Mouse (Mus musculus): ENCODE data around the gene Rpl26. TPM values are rescaled to one million over a fixed set of nuclear protein-coding genes. Genes with fewer than 3 reads are reported as not detected.
"Not testable (repeated sequence)": the region's sequence is repeated elsewhere in the genome, so short reads cannot be mapped to it uniquely, and the experiment has no call there.

The Rpl26 gene
- polyA plus RNA-seq, 2 experiments: 850 to 1,827 TPM

GRCm38 (mm10) chr11:68924749-68925148, 23.4 kb downstream of the Rpl26 start:
- H3K27me3 ChIP-seq (ENCODE audit: control insufficient read depth, insufficient read depth, low read length): no peaks in the 10 kb centered on the region
- no peaks in the 10 kb centered on the region for H3K36me3 ChIP-seq (replicated peaks; ENCODE audit: control insufficient read depth, insufficient read depth, low read depth)
- ATAC-seq (ENCODE audit: insufficient read depth) (no peak), DNase-seq (ENCODE audit: low read depth in 3 of 3, low spot score in 3 of 3) (no peak)
- H3K27ac ChIP-seq: no peak overlapping the region
- H3K9me3 ChIP-seq (ENCODE audit: control insufficient read depth, low read length): no peaks in the 10 kb centered on the region
- WGBS (ENCODE audit: insufficient replicate concordance): 33% methylated on average over 2 of the region's 2 CpGs
- TF ChIP-seq CTCF (IDR thresholded peaks at IDR 0.05; ENCODE audit: low read depth) (no peak), EP300 (IDR thresholded peaks at IDR 0.05; ENCODE audit: low read depth) (no peak)
- no peak overlapping the region for H3K9ac ChIP-seq (replicated peaks)
- no peak overlapping the region for H3K4me2 ChIP-seq (ENCODE audit: low read depth)
- no peak overlapping the region for H3K4me3 ChIP-seq (ENCODE audit: insufficient read depth in 1 of 2, low read depth in 2 of 2, low read length in 2 of 2)
- H3K4me1 ChIP-seq (replicated peaks; ENCODE audit: control insufficient read depth in 2 of 2, insufficient read depth in 2 of 2, low read length in 1 of 2): 0 out of 4 replicates have a peak, but pooled peaks cover 0 to 2% of the 10 kb centered on the region in 2 experiments

- Histone ChIP-seq H3K27ac (no peak within 1 kb of the TSS), H3K4me2 (ENCODE audit: low read depth) (no peak within 1 kb of the TSS), H3K9me3 (ENCODE audit: control insufficient read depth, low read length) (no peaks in the 10 kb centered on the region), H3K4me3 (ENCODE audit: insufficient read depth in 1 of 2, low read depth in 2 of 2, low read length in 2 of 2) (no peak within 1 kb of the TSS), H3K36me3 (replicated peaks; ENCODE audit: control insufficient read depth, insufficient read depth, low read depth) (no peaks in the 10 kb centered on the region), H3K27me3 (ENCODE audit: control insufficient read depth, insufficient read depth, low read length) (no peaks in the 10 kb centered on the region), H3K4me1 (replicated peaks; ENCODE audit: control insufficient read depth in 2 of 2, insufficient read depth in 2 of 2, low read length in 1 of 2) (0 out of 4 replicates have a peak, but pooled peaks cover 0 to 2% of the 10 kb centered on the region in 2 experiments), H3K9ac (replicated peaks) (no peak within 1 kb of the TSS)
- no peak for TF ChIP-seq EP300 (IDR thresholded peaks at IDR 0.05; ENCODE audit: low read depth)
- no peak for TF ChIP-seq CTCF (IDR thresholded peaks at IDR 0.05; ENCODE audit: low read depth)
- no peak for DNase-seq (ENCODE audit: low read depth in 3 of 3, low spot score in 3 of 3)
- no peak for ATAC-seq (ENCODE audit: insufficient read depth)
- WGBS (ENCODE audit: insufficient replicate concordance): 64% methylated on average over 3 of the region's 3 CpGs
These were observed 25.6 kb downstream of the Rpl26 start, which contains the start of gene Odf4 for GRCm38 (mm10) chr11:68926981-68927380. Odf4 (minus strand) TSS chr11:68927081.

DNA sequence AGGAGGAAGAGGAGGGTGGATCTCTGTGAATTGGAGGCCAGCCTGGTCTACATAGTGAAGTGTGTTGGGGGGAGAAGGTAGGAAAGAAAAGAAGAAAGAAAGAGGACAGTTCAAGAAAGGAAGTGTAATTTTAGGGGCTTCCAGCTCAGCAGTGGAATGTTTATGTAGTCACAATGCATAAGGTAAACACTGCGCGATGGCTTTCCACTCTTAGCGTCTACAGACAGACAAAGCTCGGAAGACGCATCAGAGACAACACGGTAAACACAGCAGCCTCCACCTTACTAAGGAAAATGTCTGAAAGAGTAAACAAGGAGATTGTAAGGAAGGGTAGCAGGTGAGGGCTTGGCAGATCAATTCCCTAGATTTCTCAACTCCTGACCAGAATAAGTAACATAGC, 28.6 kb downstream of the Rpl26 start:
- Histone ChIP-seq H3K4me2 (ENCODE audit: low read depth) (no peak overlapping the region), H3K4me3 (ENCODE audit: insufficient read depth in 1 of 2, low read depth in 2 of 2, low read length in 2 of 2) (no peak overlapping the region), H3K36me3 (replicated peaks; ENCODE audit: control insufficient read depth, insufficient read depth, low read depth) (no peaks in the 10 kb centered on the region), H3K9me3 (ENCODE audit: control insufficient read depth, low read length) (no peaks in the 10 kb centered on the region), H3K27me3 (ENCODE audit: control insufficient read depth, insufficient read depth, low read length) (no peaks in the 10 kb centered on the region), H3K9ac (replicated peaks) (no peak overlapping the region), H3K4me1 (replicated peaks; ENCODE audit: control insufficient read depth in 2 of 2, insufficient read depth in 2 of 2, low read length in 1 of 2) (no peaks in the 10 kb centered on the region), H3K27ac (no peak overlapping the region)
- no peak for TF ChIP-seq EP300 (IDR thresholded peaks at IDR 0.05; ENCODE audit: low read depth)
- TF ChIP-seq CTCF (IDR thresholded peaks at IDR 0.05; ENCODE audit: low read depth): no peak
- no peak for DNase-seq (ENCODE audit: low read depth in 3 of 3, low spot score in 3 of 3)
- no peak for ATAC-seq (ENCODE audit: insufficient read depth)
- 38% methylated on average over 6 of the region's 6 CpGs for WGBS (ENCODE audit: insufficient replicate concordance)

DNA sequence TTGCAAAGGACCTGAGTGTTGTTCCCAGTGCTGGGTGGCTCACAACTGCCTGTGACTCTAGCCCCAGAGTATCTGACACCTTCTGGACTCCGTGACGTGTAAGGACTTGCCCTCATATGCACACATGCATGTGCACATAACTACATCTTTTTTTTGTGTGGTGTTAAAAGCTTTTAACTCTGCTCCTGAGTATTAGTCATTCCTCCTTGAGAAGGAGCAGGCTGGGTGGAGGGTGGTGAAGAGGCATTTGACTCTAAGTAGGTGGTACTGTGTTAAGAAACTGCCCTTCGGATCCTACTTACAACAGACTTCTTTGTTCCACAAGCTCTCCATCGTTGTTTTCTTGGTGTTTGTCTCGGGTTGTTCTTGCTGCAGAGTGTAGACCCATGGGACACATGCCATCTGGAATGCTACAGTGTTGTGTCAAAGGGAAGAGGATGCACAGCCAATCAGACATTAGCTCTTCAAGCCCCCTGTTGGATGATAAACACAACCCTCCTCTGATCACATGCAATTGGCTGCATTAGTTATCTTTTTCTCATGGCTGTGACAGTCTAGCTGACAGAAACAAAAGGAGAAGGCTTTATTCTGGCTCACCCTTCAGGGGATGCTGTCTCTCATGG, 32.6 kb downstream of the Rpl26 start:
- Histone ChIP-seq H3K9ac (replicated peaks) (no peak overlapping the region), H3K27ac (no peak overlapping the region), H3K9me3 (ENCODE audit: control insufficient read depth, low read length) (no peaks in the 10 kb centered on the region), H3K4me2 (ENCODE audit: low read depth) (no peak overlapping the region), H3K36me3 (replicated peaks; ENCODE audit: control insufficient read depth, insufficient read depth, low read depth) (no peaks in the 10 kb centered on the region), H3K27me3 (ENCODE audit: control insufficient read depth, insufficient read depth, low read length) (no peaks in the 10 kb centered on the region), H3K4me3 (ENCODE audit: insufficient read depth in 1 of 2, low read depth in 2 of 2, low read length in 2 of 2) (no peak overlapping the region), H3K4me1 (replicated peaks; ENCODE audit: control insufficient read depth in 2 of 2, insufficient read depth in 2 of 2, low read length in 1 of 2) (no peaks in the 10 kb centered on the region)
- DNase-seq (ENCODE audit: low read depth in 3 of 3, low spot score in 3 of 3) (no peak), ATAC-seq (ENCODE audit: insufficient read depth) (no peak)
- TF ChIP-seq CTCF (IDR thresholded peaks at IDR 0.05; ENCODE audit: low read depth) (no peak), EP300 (IDR thresholded peaks at IDR 0.05; ENCODE audit: low read depth) (no peak)
- 68% methylated on average over 5 of the region's 5 CpGs for WGBS (ENCODE audit: insufficient replicate concordance)

GRCm38 (mm10) chr11:68936951-68937350, 35.6 kb downstream of the Rpl26 start:
- H3K36me3 ChIP-seq (replicated peaks; ENCODE audit: control insufficient read depth, insufficient read depth, low read depth); H3K4me2 ChIP-seq (ENCODE audit: low read depth); DNase-seq (ENCODE audit: low read depth in 3 of 3, low spot score in 3 of 3); H3K4me1 ChIP-seq (replicated peaks; ENCODE audit: control insufficient read depth in 2 of 2, insufficient read depth in 2 of 2, low read length in 1 of 2); H3K9me3 ChIP-seq (ENCODE audit: control insufficient read depth, low read length); H3K27ac ChIP-seq; ATAC-seq (ENCODE audit: insufficient read depth); H3K9ac ChIP-seq (replicated peaks); H3K27me3 ChIP-seq (ENCODE audit: control insufficient read depth, insufficient read depth, low read length); H3K4me3 ChIP-seq (ENCODE audit: insufficient read depth in 1 of 2, low read depth in 2 of 2, low read length in 2 of 2): not testable (repeated sequence)
- WGBS (ENCODE audit: insufficient replicate concordance): 68% methylated on average over 4 of the region's 4 CpGs

All from liver, embryonic 14.5 days (tissue).